Mouse (Mus musculus): ENCODE results near the gene Speg.
A peak's percentile ranks its signal among the peaks of the same experiment; 100 is the strongest.

The Speg gene

GRCm38 (mm10) chr1:75393846-75394245 is 18.7 kb downstream of the Speg start:
- no peak for DNase-seq (ENCODE audit: low spot score)

DNA sequence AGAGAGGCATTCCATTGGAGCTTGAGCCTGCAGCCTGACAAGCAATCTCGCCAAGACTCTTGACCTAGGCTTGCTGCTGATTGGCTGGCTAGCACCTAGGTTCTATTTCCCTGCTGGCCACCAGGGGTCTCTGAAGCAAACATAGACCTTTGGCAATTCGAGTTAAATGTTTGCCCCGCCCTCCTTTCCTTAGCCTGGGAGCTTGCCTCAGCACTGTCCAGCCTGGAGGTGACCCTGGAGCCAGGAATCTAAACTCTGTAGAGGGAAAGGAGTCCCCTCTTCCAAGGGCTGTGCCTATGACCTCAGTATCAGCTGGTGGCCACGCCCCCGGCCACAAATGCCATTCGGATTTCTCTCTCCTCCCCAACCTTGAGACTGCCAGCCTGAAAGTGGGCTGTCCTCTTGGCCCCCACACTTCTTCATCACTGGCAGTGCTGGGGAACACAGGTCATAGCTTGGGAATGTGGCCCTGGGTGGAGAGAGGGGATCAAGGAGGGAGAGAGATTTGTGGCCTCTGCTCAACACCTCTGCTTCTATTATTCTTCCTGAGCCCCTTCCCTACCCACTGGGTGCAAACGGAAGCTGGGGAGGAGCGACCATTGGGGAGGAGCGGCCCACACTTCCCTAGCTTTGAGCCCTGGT is 23.8 kb downstream of the Speg start:
- peak; percentile 76 for DNase-seq (ENCODE audit: low spot score)

- peak; percentile 60 for DNase-seq (ENCODE audit: low spot score)
Observed at GRCm38 (mm10) chr1:75399755-75400492, 24.8 kb downstream of the Speg start.

DNA sequence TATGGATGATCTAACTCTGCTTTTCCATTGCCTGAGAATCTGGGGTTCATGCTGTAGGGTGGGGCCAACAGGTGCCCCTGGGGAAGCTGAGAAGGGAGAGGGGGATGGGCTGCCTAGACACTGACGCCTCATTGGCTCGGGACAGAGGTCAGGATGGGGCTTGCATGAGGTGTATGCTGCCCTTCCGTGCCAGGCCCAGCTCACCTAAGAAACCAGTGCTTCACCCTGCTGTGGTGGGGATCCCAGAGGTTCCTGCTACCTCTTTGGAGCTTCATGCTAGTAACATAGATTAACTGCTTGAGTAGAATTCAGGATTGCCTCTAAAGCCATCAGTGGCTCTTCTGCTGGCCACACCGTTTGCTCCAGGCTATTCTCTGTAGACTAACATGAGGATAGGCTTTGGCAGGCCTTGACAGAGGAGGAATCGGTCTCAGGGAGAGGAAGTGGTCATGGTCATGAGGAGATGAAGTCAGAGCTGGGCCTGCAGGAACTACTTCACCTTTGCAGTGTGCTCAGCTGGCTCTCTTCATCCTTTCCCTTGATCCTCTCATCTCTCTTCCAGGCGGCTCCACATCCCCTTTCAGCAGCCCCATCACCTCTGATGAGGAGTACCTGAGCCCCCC is 25.5 kb downstream of the Speg start:
- no peak for DNase-seq (ENCODE audit: low spot score)

DNA sequence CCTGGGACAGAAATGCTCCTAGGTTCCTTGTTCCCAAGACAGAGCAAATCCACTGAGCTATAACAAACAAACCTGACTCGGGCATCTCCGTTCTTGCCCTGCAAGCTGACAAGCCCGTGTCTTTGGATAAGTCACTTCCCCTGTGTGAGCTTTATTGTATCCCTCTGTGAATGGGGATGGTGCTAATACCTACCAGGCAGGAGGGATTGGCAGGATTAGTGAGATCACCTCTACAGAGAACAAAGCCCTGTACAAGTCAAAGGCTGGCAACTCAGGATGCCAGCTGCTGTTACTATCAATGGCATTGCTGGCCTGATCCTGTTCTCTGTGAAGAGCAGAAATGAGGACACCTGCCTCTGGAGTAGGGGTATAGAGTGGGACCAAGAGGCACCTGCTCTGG is 30.4 kb downstream of the Speg start:
- no peak for DNase-seq (ENCODE audit: low spot score)

DNA sequence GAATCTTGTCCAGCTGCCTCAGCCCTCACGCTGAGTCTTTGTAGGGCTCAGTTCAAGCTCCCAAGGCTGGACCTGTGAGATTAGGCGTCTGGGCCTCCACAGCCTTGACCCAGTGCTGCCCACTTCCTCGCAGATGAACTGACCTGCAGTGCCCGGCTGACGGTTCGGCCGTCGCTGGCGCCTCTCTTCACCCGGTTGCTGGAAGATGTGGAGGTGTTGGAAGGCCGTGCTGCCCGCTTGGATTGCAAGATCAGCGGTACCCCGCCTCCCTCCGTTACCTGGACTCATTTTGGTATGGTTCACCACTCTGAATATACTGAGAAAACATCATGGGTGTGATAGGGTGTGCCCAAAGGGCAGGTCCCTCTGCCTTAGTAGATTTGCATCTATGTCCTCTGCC is 31.1 kb downstream of the Speg start:
- no peak for DNase-seq (ENCODE audit: low spot score)

- DNase-seq (ENCODE audit: low spot score): no peak
Observed at GRCm38 (mm10) chr1:75407056-75407455, 32.0 kb downstream of the Speg start.

DNA sequence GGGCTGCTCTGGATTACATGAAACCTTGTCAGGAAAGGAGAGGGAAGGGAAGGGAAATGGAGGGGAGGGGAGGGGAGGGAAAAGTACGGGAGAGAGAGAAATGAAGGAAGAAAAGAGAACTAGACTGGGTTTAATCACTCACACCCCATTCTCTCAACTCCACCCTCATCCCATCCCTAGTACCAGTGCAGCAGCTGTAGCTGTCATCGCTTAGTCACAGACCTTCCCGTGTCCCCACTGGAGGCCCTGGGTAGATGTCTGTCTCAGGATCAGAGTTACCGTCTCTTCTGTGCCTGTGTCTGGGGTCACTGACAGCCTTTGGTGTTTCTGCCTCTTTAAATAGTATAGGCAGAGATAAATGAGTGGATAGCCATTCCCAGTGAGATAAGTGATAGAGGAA is 33.1 kb downstream of the Speg start:
- no peak for DNase-seq (ENCODE audit: low spot score)

GRCm38 (mm10) chr1:75409950-75410349 is 34.9 kb downstream of the Speg start:
- DNase-seq (ENCODE audit: low spot score): no peak

- DNase-seq (ENCODE audit: low spot score): no peak
Observed at GRCm38 (mm10) chr1:75412196-75412595, 37.1 kb downstream of the Speg start.

- DNase-seq (ENCODE audit: low spot score): no peak
Observed at GRCm38 (mm10) chr1:75413749-75414148, 38.7 kb downstream of the Speg start.

GRCm38 (mm10) chr1:75421794-75422193 is 46.7 kb downstream of the Speg start:
- no peak for DNase-seq (ENCODE audit: low spot score)

GRCm38 (mm10) chr1:75422216-75422822 is 47.2 kb downstream of the Speg start:
- no peak for DNase-seq (ENCODE audit: low spot score)

DNA sequence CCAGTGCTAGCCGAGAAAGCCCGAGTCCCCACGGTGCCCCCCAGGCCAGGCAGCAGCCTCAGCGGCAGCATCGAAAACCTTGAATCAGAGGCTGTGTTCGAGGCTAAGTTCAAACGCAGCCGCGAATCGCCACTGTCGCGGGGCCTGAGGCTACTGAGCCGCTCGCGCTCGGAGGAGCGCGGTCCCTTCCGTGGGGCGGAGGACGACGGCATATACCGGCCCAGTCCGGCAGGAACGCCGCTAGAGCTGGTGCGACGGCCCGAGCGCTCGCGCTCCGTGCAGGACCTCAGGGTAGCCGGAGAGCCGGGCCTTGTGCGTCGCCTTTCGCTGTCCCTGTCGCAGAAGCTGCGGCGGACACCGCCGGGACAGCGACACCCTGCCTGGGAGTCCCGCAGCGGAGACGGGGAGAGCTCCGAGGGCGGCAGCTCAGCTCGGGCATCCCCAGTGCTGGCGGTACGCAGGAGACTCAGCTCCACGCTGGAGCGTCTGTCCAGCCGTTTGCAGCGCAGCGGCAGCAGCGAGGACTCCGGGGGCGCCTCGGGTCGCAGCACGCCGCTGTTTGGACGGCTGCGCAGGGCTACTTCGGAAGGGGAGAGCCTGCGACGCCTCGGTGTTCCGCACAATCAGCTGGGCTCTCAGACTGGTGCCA is 47.9 kb downstream of the Speg start:
- peak; percentile 13 for DNase-seq (ENCODE audit: low spot score)

DNA sequence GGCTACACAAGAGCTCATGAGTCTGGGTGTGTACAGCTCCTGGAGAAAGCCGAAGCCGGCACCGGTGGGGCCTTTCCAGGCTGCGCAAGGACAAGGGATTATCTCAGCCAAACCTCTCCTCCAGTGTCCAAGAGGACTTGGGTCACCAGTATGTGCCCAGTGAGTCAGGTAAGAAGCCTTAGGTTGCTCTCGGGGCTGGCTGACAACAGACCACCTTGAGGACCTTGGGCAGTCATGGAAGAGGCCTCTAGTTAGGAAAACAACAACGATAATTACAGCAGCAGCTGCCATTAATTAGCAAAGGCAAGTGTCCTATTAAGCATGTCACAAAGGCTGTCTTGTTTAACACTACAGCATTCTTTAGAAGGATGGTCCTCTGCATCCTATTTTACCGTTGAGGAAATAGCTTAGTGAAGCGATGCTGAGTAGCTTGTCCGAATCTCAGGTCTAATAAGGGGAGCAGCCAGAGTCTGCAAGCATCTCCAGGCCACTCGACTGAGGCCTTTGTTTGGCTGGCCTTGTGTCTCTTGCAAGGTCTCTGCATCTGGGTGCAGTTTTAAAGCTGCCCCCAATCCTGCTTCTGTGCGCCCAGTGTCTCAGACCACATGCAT is 48.8 kb downstream of the Speg start:
- no peak for DNase-seq (ENCODE audit: low spot score)

DNA sequence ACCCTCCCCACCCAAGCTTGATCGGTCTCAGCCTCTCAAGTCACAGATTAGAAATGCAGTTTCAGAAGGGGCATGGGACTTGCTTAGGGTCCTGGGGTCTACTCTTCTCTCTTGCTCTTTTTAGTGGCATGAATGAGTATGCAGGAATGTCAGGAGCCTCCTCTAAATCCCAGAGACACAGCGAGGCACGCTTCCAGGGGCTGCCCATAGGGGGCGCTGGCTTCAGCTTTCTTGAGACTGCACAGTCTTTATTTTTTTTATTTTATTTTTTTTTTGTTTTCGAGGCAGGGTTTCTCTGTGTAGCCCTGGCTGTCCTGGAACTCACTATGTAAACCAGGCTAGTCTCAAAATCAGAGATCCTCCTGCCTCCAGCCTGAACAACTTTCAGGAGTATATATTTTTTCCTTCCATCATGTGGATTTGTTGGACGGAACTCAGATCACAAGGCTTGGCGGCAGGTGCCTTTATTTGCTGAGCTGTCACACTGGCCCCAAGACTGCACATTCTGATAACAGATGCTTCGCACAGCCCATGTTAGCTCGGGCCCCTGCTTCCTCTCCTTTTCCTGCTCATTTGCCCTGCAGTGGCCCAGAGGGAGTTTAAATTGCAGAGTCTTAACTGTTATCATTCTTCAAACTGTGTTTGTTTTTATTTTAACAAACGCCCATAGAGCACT is 50.8 kb downstream of the Speg start:
- peak; percentile 42 for DNase-seq (ENCODE audit: low spot score)

DNA sequence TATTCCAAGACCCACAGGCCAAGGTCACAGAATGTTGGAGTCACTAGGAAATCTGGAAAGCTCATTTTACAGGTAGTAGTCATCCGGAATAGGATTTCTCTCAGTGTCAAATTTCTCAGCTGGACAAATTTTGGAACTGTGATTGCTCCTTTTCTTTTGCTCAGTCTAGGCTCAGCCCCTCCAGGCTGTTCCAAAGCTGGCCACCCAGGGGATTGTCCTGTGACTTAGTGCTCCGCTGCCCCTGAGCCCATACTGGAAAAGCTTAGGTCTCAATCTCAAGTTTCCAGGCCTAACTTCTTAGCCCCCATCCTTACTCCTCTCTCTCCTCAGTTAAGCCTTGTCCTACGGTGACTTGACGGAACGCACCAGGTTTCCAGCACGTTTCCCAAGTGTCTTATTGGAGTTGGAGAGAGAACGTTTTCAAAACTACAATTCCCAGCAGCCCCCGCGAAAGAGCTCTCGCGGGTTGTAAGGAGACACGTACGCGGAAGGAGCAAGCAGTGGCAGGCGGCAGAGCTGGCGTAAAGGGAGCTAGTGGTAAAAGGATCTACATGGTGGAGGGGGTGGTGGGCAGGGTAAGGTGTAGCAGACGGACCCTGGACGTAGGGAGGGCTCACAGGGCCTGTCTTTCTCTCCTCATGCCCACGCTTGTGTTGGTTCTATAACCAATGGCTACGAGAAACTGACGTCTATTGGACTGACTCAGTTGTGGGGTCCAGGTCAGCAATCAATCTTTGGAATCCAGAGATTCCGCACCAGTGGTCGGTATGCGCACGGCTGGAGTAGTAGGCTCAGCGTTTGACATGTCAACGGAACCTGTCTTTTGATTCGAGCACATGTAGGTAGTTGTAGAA is 60.6 kb downstream of the Speg start, which contains the start of gene Gmppa:
Gene Gmppa, plus strand, starts transcription at position 456 of the 854 bp plus-strand sequence.
- peak; percentile 87 for DNase-seq (ENCODE audit: low spot score)

DNA sequence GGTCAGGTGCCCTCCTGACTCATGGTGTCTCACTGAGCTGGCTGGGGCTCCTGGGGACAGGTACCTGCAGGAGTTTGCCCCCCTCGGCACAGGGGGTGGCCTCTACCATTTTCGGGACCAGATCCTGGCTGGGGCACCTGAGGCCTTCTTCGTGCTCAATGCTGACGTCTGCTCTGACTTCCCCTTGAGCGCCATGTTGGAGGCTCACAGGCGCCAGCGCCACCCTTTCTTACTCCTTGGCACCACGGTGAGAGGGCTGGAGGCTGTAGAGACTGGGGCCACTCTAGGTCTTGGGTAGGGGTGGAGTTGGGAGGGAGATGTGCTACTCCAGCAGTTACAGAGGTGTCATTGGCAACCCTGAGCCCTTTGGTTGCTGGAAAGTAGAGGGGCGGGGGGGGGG is 63.7 kb downstream of the Speg start:
- DNase-seq (ENCODE audit: low spot score): no peak

DNA sequence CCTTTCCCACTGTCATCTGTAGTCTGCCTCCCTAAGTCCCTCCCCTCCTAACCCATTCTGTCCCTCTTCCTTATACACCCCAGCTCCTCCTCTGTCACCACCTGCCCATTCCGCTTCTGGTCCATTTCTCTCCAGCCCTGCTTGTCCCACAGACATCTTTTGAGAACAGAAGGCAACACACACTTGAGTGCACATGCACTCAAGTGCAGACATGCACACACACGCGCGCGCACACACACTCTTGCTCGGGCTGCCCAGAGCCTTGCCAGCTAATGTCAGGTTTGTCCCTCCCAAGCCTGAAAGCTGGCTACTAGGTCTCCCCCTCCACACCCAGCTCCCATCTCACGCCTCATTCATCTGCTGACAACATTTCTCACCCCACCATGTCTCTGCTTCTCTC is 65.6 kb downstream of the Speg start:
- DNase-seq (ENCODE audit: low spot score): no peak

DNA sequence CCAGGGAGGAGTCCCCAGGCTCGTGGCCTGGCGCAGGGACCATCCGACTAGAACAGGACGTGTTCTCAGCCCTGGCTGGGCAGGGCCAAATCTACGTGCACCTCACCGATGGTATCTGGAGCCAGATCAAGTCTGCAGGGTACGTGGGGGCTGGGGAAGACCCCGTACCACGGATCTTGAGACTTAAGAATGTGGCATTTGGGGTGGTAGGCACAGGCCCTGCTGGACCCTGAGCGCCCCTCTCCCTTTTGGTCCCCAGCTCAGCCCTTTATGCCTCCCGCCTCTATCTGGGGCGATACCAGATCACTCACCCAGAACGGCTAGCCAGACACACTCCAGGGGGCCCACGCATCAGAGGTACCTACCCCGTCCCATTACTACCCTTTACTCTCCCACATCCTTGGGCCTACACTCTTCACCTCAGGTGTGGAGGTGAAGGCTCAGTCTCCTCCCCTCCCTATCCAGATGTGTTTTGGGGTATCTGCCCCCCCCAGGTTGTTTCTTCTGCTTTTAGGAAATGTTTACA is 66.4 kb downstream of the Speg start:
- DNase-seq (ENCODE audit: low spot score): no peak

All from urinary bladder, postnatal 14 days (tissue).